ENCODE assay signal across 1 mouse cellular context in genomic region chr3:108237474-108238102, GRCm38 (mm10). TPM values are rescaled to one million over a fixed set of nuclear protein-coding genes. Genes with fewer than 3 reads are reported as not detected.
"Had no signal": no experiment of that assay in that cellular context is flagged by ENCODE, and none has a peak within 500 bp of the region (broad histone marks: within the 10 kb centered on the region; RNA-seq: fewer than 3 reads in every experiment).

No protein-coding gene starts in this region.

RNA-seq across cellular contexts. Expression of gene Sypl2, which starts 11.1 kb away (rescaled TPM):
- total RNA-seq: megakaryocyte-erythroid progenitor cell, adult 5-6 weeks had no signal
